Mouse (Mus musculus): ENCODE measurements around the gene Sh2d5. TPM values are rescaled to one million over a fixed set of nuclear protein-coding genes. Genes with fewer than 3 reads are reported as not detected.

The Sh2d5 gene
- polyA plus RNA-seq, 1 experiment, result not detected

- Histone ChIP-seq H3K4me3 (ENCODE audit: insufficient read depth, low read depth, low read length) (no peak overlapping the region), H3K27ac (replicated peaks; ENCODE audit: low read depth, low read length) (no peak overlapping the region), H3K4me1 (ENCODE audit: control insufficient read depth, insufficient read depth, insufficient read length, low read length) (no peaks in the 10 kb centered on the region)
These were observed 41.8 kb downstream of the Sh2d5 start for GRCm38 (mm10) chr4:138292028-138292427.

- Histone ChIP-seq H3K27ac (replicated peaks; ENCODE audit: low read depth, low read length) (no peak overlapping the region), H3K4me1 (ENCODE audit: control insufficient read depth, insufficient read depth, insufficient read length, low read length) (no peaks in the 10 kb centered on the region), H3K4me3 (ENCODE audit: insufficient read depth, low read depth, low read length) (no peak overlapping the region)
These were observed 43.2 kb downstream of the Sh2d5 start for GRCm38 (mm10) chr4:138293261-138293948.

- Histone ChIP-seq H3K4me3 (ENCODE audit: insufficient read depth, low read depth, low read length) (no peak overlapping the region), H3K27ac (replicated peaks; ENCODE audit: low read depth, low read length) (no peak overlapping the region)
These were observed 43.8 kb downstream of the Sh2d5 start for GRCm38 (mm10) chr4:138293949-138294550.

GRCm38 (mm10) chr4:138301271-138301780 lies 51.1 kb downstream of the Sh2d5 start:
- H3K27ac ChIP-seq (replicated peaks; ENCODE audit: low read depth, low read length), result no peak overlapping the region
- 0 out of 2 replicates have a peak, but pooled peaks cover 6% of the 10 kb centered on the region for H3K4me1 ChIP-seq (ENCODE audit: control insufficient read depth, insufficient read depth, insufficient read length, low read length)
- no peak overlapping the region for H3K4me3 ChIP-seq (ENCODE audit: insufficient read depth, low read depth, low read length)

More at GRCm38 (mm10) chr4:138293949-138294550, 43.8 kb downstream of the Sh2d5 start:
- no peaks in the 10 kb centered on the region for H3K4me1 ChIP-seq (ENCODE audit: control insufficient read depth, insufficient read depth, insufficient read length, low read length)

- Histone ChIP-seq H3K27ac (replicated peaks; ENCODE audit: low read depth, low read length) (no peak overlapping the region), H3K4me1 (ENCODE audit: control insufficient read depth, insufficient read depth, insufficient read length, low read length) (0 out of 2 replicates have a peak, but pooled peaks cover 6% of the 10 kb centered on the region), H3K4me3 (ENCODE audit: insufficient read depth, low read depth, low read length) (no peak overlapping the region)
These were observed 52.8 kb downstream of the Sh2d5 start for GRCm38 (mm10) chr4:138303011-138303410.

- Histone ChIP-seq H3K4me1 (ENCODE audit: control insufficient read depth, insufficient read depth, insufficient read length, low read length) (0 out of 2 replicates have a peak, but pooled peaks cover 6% of the 10 kb centered on the region), H3K27ac (replicated peaks; ENCODE audit: low read depth, low read length) (no peak overlapping the region), H3K4me3 (ENCODE audit: insufficient read depth, low read depth, low read length) (peak overlapping the region; percentile 57)
These were observed 53.5 kb downstream of the Sh2d5 start for GRCm38 (mm10) chr4:138303742-138304141.

- Histone ChIP-seq H3K4me1 (ENCODE audit: control insufficient read depth, insufficient read depth, insufficient read length, low read length) (0 out of 2 replicates have a peak, but pooled peaks cover 6% of the 10 kb centered on the region), H3K27ac (replicated peaks; ENCODE audit: low read depth, low read length) (no peak within 1 kb of the TSS), H3K4me3 (ENCODE audit: insufficient read depth, low read depth, low read length) (peak within 1 kb of the TSS; percentile 81)
These were observed 54.3 kb downstream of the Sh2d5 start, which contains the start of gene Ddost for GRCm38 (mm10) chr4:138304340-138305104. TSS of gene Ddost (plus strand) at chr4:138304730.

GRCm38 (mm10) chr4:138307025-138307424 lies 56.8 kb downstream of the Sh2d5 start:
- Histone ChIP-seq H3K4me1 (ENCODE audit: control insufficient read depth, insufficient read depth, insufficient read length, low read length) (0 out of 2 replicates have a peak, but pooled peaks cover 6% of the 10 kb centered on the region), H3K27ac (replicated peaks; ENCODE audit: low read depth, low read length) (no peak overlapping the region), H3K4me3 (ENCODE audit: insufficient read depth, low read depth, low read length) (no peak overlapping the region)

GRCm38 (mm10) chr4:138307739-138308138 lies 57.5 kb downstream of the Sh2d5 start:
- Histone ChIP-seq H3K4me1 (ENCODE audit: control insufficient read depth, insufficient read depth, insufficient read length, low read length) (0 out of 2 replicates have a peak, but pooled peaks cover 6% of the 10 kb centered on the region), H3K4me3 (ENCODE audit: insufficient read depth, low read depth, low read length) (no peak overlapping the region), H3K27ac (replicated peaks; ENCODE audit: low read depth, low read length) (no peak overlapping the region)

GRCm38 (mm10) chr4:138310311-138310910 lies 60.2 kb downstream of the Sh2d5 start:
- H3K4me1 ChIP-seq (ENCODE audit: control insufficient read depth, insufficient read depth, insufficient read length, low read length), result 0 out of 2 replicates have a peak, but pooled peaks cover 3% of the 10 kb centered on the region

More at GRCm38 (mm10) chr4:138310311-138310910, 60.2 kb downstream of the Sh2d5 start:
- Histone ChIP-seq H3K27ac (replicated peaks; ENCODE audit: low read depth, low read length) (no peak overlapping the region), H3K4me3 (ENCODE audit: insufficient read depth, low read depth, low read length) (no peak overlapping the region)

Other genes with a start within 250 kb of the Sh2d5 start
- gene Hp1bp3, start 34.1 kb upstream of the Sh2d5 start, polyA plus RNA-seq (2012; ENCODE audit: insufficient read depth, insufficient read length, missing spikeins), result 65.0 and 71.4 TPM in 2 replicates
- gene Kif17, start within 50 bp of the Sh2d5 start, polyA plus RNA-seq (2012; ENCODE audit: insufficient read depth, insufficient read length, missing spikeins), result not detected in 2 replicates
- 39.1 and 40.6 TPM in 2 replicates for gene Ddost, start 54.3 kb downstream of the Sh2d5 start, polyA plus RNA-seq (2012; ENCODE audit: insufficient read depth, insufficient read length, missing spikeins)
- 208 and 227 TPM in 2 replicates for gene Pink1, start 75.9 kb downstream of the Sh2d5 start, polyA plus RNA-seq (2012; ENCODE audit: insufficient read depth, insufficient read length, missing spikeins)
- not detected in 2 replicates for gene Cda, start 117.6 kb downstream of the Sh2d5 start, polyA plus RNA-seq (2012; ENCODE audit: insufficient read depth, insufficient read length, missing spikeins)
- gene Fam43b, start 146.1 kb downstream of the Sh2d5 start, polyA plus RNA-seq (2012; ENCODE audit: insufficient read depth, insufficient read length, missing spikeins), result not detected in 2 replicates
- gene Mul1, start 184.3 kb downstream of the Sh2d5 start, polyA plus RNA-seq (2012; ENCODE audit: insufficient read depth, insufficient read length, missing spikeins), result 29.9 and 31.2 TPM in 2 replicates
- gene Camk2n1, start 203.9 kb downstream of the Sh2d5 start, polyA plus RNA-seq (2012; ENCODE audit: insufficient read depth, insufficient read length, missing spikeins), result 5.5 and 6.3 TPM in 2 replicates